Mouse (Mus musculus): ENCODE results near the gene Mrpl47.
"Not testable (repeated sequence)": the region's sequence is repeated elsewhere in the genome, so short reads cannot be mapped to it uniquely, and the experiment has no call there.

The Mrpl47 gene

GRCm38 (mm10) chr3:32737172-32737655, at the start of gene Mrpl47:
TSS of gene Mrpl47 (minus strand) at chr3:32737605.
- DNase-seq (ENCODE audit: extremely low spot score), result no peak

- DNase-seq (ENCODE audit: extremely low spot score), result no peak
Measured at GRCm38 (mm10) chr3:32770781-32771180, 33.4 kb upstream of the Mrpl47 start.

- no peak for DNase-seq (ENCODE audit: extremely low spot score)
Measured at GRCm38 (mm10) chr3:32763902-32764301, 26.5 kb upstream of the Mrpl47 start.

DNA sequence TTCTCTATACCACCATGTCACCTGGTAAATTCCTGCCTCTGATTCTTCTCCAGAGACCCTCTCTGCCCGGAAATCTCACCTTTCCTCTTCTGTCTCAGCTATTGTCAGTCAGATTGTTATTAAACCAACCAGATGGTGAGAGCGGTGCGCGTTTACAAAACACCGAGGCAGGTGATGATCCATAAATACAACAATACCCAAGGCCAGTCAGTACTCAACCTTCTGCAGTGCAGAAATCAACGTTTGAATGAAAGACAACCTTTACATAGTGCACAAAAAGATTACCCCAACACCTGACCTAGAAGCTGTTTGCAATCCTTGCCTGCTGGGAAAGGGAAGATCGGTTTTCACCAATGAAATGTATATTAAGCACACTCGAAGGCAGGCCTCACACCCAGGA, 25.6 kb upstream of the Mrpl47 start:
- DNase-seq (ENCODE audit: extremely low spot score), result no peak

DNA sequence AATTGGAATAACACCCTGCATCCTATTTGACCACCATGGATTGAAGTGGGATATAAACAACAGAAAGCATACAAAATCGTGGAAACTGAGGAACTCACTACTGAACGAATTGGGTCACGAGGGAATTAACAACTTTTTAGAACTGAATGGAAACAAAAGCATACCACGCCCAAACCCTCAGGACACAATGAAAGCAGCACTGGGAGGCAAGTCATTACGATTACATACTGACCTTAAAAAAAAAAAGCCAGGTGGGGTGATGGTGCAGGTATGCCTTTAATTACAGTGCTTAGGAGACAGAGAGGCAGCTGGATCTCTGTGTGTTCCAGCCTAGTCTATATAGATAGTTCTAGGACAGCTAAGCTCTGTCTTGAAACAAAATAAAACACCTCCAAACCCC, 21.8 kb upstream of the Mrpl47 start:
- no peak for DNase-seq (ENCODE audit: extremely low spot score)

GRCm38 (mm10) chr3:32754384-32754915, 17.0 kb upstream of the Mrpl47 start:
- no peak for DNase-seq (ENCODE audit: extremely low spot score)

DNA sequence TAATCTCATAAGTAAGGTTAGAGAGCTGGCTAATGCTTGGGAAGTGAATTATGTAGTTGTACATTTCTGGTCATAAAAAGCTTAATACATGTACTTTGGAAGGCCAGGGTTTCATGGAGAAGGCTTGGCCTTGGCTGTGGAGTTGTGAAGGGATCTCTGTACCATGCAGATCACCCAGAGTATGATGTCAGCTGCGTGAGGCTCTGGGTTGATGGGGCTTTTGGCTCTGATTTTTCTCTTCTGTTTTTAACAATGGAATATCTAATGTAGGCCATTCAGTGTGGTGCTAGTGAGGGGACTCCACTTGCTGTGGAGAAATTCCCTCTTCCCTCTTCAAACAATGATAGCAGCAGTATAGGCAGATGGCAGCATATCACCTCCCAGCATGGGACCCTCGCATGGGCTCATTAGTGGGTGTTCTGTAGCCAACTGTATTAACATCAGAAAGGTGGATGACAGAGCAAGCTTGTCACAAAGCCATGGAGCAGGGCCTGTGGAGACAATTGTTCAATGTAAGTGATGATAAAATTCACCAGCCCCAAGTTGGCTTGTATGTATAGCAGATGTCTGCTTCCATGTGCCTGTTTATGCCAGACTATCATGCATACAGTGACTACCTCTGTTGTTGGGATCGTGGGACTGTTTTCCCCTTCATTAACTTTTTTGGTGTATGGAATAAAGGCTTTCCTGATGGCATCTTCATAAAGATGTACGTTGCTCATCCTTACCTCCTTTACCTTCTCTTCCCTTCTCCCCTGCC, 12.6 kb upstream of the Mrpl47 start:
- no peak for DNase-seq (ENCODE audit: extremely low spot score)

GRCm38 (mm10) chr3:32748384-32748783, 11.0 kb upstream of the Mrpl47 start:
- no peak for DNase-seq (ENCODE audit: extremely low spot score)

GRCm38 (mm10) chr3:32745426-32745825, 8.0 kb upstream of the Mrpl47 start:
- DNase-seq (ENCODE audit: extremely low spot score), result not testable (repeated sequence)

DNA sequence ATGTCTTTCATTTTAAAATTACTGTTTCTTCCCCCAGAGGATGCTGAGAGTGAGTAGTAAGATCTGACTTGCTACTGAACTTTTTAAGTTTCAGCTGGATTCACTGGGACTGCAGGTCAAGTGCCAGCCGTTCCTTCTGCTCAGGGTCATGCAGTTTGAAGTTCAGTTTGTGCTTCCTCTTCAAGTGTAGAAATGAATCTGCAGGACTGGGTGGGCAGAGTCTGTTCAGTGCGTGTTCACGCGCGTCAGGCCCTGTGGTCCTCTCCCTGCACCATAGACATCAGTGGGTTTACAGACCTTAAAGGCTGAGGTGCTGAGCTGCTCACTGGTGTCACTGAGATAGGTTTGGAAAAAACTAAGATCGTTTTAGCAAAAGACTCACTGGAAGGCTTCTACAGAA, 7.6 kb upstream of the Mrpl47 start:
- no peak for DNase-seq (ENCODE audit: extremely low spot score)

- no peak for DNase-seq (ENCODE audit: extremely low spot score)
Measured at GRCm38 (mm10) chr3:32742276-32742780, 4.9 kb upstream of the Mrpl47 start.

- DNase-seq (ENCODE audit: extremely low spot score), result no peak
Measured at GRCm38 (mm10) chr3:32738549-32738948, 1.1 kb upstream of the Mrpl47 start.

DNA sequence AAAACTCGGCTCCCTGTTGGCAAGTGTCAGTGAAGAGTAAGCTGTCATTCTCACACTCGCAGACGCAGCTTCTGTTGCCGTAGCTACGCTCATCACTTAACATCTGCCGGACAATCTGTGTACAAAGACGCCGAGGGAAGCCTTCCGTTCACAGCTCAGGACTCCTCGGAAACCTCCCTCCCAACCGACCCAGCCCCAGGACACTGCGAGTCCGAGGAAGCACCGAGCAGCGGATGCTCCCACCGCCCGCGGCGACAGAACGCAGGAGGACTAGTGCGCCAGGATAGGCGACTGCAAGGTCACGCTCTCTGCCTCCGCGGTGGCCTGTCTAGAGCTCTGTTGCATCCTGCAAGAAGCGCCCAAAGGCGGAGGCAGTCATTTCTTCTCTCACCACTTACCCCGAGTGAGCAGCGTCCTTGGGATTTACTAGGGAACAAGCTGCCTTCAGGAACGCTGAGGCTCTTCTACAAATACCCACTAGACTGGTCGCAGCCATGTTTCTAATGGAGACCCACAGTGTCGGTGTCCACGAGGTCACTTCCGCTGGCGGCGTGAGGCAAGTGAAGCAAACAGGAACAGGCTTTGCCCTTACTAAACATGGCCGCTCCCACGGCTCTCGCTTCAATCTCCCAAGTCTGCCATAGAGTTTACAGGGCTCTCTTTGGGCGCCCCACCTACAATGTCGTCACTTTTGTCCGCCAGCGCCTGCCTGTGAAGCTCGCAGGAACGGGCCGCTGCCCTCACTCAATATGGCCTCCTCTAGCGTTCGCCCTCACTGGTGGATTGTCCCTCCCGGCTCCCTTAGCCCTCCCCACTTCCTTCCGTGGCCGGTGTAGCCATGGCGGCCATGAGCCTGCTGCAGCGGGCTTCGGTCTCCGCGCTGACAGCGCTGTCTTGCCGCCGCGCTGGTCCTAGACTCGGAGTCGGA, 897 bp downstream of the Mrpl47 start, which contains the start of gene Ndufb5:
Ndufb5 (plus strand) TSS at position 747 of the 928 bp plus-strand sequence.
- peak; percentile 97 for DNase-seq (ENCODE audit: extremely low spot score)

DNA sequence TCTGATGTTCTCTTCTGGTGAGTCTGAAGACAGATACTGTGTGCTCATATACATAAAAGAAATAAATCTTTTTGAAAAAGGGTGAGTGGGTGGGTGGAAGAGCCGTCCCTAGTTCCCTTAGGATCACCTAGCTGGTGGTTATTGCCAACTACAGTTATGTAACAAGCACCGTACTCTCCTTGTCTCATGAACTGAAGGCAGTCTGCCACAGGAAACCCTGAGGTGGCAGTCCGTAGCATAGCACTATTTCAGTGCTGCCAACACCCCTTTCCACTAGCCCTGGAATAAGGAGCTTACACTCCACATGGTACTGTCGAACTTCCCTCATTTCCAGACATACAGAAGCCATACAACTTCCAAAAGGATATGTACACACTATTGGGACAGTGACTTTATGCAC, 9.5 kb downstream of the Mrpl47 start:
- no peak for DNase-seq (ENCODE audit: extremely low spot score)

GRCm38 (mm10) chr3:32725951-32726350, 11.5 kb downstream of the Mrpl47 start:
- no peak for DNase-seq (ENCODE audit: extremely low spot score)

DNA sequence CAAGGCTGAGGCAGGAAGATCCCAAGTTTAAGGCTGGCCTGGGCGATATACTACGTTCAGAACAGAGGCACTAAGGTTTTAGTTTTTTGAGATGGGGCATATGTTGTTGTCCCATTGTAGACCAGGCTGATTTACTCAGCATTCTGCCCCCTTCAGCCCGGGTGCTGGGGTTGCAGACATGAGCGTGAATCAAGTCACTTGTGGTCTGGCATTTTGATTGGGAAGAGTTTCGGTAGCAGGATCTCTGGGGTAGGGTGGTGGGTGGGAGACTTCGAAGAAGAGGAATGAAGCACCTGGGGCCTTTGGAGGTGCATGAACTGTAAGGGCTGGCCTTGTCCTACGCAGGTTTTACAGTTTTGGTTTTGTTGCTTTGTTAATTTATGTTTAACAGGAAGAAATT, 13.2 kb downstream of the Mrpl47 start:
- no peak for DNase-seq (ENCODE audit: extremely low spot score)

DNA sequence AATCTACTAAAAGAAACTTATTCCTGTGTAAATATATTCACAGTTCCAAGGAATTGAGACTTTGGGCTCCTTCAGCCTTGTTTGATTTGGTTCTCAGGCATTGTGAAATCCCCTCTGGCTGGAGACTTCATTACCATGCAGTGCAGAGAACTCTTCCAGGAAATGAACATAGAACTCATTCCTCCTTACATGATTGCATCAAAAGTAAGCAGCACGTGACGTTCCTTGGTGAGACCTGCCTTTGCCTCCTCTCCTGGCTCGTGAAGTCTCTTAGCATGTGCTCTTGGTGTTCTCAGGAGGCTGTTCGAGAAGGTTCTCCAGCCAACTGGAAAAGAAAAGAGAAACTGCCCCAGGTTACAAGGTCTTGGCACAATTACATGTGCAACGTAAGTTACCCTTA, 19.1 kb downstream of the Mrpl47 start:
- DNase-seq (ENCODE audit: extremely low spot score), result no peak

DNA sequence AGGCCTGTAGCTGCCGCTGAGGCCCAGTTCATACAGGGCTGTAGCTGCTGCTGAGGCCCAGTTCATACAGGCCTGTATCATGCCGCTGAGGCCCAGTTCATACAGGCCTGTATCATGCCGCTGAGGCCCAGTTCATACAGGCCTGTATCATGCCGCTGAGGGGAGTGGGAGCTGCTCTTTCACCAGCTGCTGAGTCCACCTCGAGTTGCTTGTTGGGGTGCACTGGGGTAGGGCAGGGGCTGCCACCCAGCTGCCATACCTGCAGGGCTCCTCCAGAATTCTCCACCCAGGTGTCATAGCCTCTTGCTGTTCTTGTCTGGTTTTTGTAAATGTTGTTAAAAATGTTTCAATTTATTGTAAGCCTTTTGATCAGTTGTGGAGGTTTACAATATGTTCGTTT, 20.0 kb downstream of the Mrpl47 start:
- not testable (repeated sequence) for DNase-seq (ENCODE audit: extremely low spot score)

- DNase-seq (ENCODE audit: extremely low spot score), result no peak
Measured at GRCm38 (mm10) chr3:32713711-32714110, 23.7 kb downstream of the Mrpl47 start.

- no peak for DNase-seq (ENCODE audit: extremely low spot score)
Measured at GRCm38 (mm10) chr3:32709388-32709787, 28.0 kb downstream of the Mrpl47 start.

DNA sequence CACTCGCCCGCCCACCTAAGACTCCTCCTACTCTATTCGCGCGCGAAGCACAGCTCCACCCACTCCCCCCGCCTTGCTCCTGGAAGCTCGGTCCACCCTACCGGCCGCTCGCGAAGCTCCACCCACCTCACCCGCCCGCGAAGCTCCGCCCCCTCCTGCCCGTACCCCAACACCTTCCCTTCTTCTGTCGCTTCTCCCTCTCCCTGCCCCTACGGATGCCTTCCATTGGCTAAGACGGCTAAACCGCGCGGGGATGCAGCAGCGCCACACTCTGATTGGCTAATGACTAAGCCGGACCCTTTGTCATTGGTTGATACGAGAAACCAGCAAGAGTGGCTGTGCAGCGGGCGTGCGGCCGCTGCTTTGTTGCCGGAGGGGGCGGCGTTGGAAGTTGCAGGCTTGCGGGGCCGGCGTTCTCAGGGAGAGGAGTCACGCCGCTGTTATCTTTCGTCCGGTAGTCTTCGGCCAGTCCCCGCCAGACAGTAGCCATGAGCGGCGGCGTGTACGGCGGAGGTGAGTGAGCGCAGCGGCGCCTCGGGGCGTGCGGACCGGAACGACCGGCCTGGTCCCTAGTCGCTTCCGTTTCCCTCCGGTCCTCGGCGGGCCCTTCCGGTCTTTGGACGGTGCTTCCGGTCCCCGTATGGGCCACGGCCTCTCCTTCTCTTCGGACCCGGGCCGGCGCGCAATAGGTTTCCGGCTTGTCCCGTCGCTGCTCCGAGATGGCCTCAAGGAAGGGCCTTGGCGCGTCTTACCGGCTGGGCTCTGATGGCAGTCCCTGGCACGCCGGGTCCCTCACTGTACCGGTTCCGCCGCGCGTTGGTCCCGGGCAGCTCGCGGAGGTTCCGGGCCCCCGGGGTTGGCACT, 28.8 kb downstream of the Mrpl47 start:
- DNase-seq (ENCODE audit: extremely low spot score), result peak; percentile 100
